Mouse (Mus musculus): Measurements from ENCODE around the gene Bahcc1.

GRCm38 (mm10) chr11:120269498-120270104 lies 36.9 kb downstream of the Bahcc1 start:
- no peak for TF ChIP-seq CTCF (conservative IDR thresholded peaks at IDR 0.05; ENCODE audit: insufficient read depth, insufficient read length, low read depth, low read length)
- TF ChIP-seq POLR2A (IDR thresholded peaks at IDR 0.05; ENCODE audit: low read depth, low read length) = no peak

Measured in kidney, adult 2 months (tissue).